Mouse (Mus musculus) ovary, postnatal 36 days (tissue): ENCODE data around the gene Bard1.

Source experiments
- DNase-seq: peaks from one replicate; pipeline ENCODE4 v3.0.0; 2022; ENCODE audit warnings: low spot score, mixed read lengths

Gene Bard1

DNA sequence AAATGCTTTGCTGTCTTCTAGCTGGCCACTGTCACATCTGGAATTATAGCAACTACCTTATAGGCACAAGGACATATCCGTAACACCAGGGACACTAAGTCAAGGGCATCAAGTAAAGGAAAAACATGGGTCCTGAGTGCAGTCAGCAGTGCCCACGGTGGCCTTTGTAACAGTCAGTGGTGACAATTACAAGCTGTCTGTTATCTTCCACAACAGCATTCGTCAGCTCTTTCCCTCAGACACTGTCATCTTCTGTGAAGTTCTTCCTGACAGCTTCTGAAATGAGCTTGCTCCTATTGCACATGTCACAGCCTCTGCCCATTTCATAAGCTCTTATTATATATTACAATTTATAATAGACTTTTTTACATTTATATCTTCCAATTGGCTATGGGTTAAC lies 50.7 kb downstream of the Bard1 start:
- no peak for DNase-seq

DNA sequence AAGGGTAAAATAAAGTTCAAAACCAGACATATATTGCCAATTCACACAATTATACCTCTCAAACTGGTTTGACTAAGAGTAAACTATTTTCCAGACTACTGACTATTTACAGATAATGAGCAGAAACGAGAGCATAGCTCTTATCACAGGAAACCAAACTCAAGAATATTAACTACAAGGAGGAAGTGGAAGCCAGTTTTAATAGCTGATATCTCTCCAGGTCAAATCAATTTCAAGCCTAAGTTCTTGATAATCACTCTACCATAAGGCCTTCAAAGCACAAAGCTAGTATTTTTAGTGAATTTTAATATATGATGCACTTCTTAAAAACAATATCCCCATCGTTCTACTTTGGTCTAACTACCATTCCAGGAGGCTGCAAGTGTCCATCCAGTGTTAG lies 57.8 kb downstream of the Bard1 start:
- no peak for DNase-seq

DNA sequence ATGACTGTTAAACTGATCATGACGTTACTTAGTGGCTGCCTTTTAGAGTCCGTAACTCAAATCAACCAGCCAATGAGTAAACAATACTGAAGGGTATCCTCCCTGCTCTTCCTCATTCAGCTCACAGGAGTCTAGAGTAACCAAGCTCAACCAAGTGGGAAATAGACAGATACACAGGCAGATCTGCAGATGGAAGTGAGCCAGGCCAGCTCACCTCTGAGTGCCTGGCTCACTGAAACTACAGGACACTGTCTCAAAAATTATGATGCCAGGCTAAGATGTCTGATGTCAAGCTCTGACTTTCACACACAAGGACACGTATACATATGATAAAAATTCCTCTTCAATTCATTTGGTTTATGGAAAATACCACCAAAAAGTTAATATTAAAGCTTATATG lies 59.0 kb downstream of the Bard1 start:
- DNase-seq = no peak

DNA sequence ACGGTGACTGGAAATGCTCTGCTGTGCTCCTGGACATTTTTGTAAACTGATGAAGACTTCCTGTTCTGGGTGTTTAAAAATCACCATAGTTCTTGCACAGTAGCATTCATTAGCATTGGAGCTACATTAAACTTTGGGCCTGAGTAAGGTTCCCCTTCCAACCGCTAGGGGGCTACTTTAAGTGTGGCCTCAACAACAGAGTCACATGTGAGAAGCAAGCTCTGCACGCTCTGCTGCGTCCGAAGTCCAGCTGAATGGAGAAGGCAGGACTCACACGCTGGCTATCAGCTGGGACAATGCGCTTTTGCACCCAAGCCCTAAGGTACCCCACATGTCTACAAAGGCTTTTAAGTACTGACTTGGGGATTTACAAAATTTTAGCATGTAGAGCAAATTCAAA lies 65.9 kb downstream of the Bard1 start:
- DNase-seq = no peak

DNA sequence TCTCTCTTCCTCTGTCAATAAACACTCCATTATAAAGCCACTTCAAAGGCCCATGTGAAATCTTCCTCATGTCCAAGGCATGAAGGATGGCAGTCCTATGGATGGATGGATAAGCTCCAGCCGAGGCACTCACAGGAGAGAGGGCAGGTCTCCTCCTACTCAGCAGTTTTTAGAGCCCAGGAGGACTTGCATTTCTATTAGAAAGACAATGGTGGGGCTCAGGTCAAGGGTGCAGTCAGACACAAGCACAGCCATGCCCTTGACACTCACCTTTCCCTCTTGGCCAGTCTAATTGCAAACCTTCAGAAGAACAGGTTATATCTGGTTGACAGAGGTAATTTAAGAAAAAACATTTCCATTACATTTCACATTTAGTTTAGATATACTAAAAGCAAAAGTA lies 67.4 kb downstream of the Bard1 start:
- no peak for DNase-seq

DNA sequence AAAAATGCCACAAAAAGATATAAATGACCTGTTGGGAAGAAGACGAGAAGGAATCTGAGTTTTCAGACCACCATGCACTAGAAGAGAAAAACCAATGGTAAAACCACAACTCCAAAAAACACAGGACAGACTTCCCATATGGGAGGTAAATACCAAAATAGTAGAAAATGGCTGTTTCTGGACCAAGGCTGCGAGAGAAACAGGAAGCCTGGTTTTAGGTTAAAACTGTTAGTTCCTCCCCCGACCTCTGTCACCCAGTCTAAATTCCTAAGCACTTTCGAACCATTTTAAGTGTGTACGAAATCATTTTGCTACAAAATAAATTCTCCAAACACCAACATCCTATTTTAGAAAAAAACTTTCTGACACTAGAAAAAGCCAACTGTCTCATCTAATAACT lies 80.2 kb downstream of the Bard1 start:
- no peak for DNase-seq

DNA sequence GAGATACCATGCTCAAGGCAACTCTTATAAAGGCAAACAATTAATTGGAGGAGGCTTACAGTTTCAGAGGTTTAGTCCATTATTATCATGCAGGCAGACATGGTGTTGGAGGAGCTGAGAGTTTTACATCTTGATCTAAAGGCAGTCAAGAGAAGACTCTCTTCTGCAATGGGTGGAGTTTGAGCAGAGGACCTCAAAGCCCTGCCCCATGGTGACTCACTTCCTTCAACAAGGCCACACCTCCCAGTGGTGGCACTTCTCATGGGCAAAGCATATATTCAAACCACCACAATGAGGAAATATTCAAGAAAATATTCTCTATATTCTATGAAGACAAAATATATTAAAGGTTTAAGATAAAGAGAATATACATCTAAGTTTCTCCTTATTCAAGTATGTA lies 88.6 kb downstream of the Bard1 start:
- DNase-seq = no peak

DNA sequence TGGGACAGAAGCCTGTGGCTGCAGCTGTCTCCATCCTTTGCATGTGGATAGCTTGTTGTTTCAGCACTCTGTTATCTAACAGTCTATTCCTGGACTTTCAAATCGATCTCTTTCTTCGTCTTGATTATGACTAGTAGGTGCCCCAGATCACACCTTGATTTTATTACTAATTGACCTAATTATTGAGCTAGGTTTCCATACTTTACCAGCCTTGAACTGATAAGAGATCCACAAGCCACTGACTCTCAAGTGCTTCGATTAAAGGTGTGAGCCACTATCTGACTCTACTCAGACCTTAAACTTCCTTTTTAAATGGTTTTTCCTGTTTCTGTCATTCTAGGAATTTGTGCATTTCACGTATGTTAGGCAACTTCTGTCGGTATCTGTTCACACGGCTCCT lies 96.9 kb downstream of the Bard1 start:
- no peak for DNase-seq

DNA sequence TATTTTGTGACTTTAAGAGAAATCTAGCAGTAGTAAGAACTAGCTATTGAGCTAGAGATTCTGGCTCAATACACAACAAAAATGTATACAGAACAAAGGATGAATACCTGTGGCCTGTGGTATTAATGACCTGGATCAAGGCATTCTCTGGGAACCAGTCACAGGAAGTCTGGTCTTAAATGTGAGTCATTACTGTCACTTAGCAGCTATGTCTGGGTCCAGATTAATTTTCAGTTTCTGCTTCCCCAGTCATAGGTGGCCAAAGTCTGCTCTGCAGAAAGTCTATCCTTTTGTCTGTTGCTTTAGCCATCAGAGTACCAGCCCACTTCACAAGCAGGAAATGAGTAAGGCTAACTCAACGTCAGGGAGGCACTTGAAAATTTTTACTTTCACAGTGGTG lies 98.8 kb downstream of the Bard1 start:
- DNase-seq = no peak

DNA sequence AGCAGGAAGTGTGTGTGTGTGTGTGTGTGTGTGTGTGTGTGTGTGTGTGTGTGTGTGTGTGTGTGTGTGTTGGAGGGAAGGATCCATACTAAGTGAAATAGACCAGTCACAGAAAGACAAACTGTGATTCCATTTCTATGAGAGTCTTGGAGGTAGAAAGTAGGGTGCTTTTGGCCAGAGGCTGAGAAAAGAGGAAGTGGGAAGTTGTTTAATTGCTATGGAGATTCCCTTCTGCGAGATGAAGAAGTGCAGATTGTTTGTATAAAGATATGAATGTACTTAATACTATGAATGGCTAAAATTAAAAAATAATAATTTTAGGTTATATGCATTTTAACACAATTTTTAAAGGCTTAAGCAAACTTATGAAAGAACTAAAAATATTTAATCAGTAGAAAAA lies 99.2 kb downstream of the Bard1 start:
- no peak for DNase-seq

DNA sequence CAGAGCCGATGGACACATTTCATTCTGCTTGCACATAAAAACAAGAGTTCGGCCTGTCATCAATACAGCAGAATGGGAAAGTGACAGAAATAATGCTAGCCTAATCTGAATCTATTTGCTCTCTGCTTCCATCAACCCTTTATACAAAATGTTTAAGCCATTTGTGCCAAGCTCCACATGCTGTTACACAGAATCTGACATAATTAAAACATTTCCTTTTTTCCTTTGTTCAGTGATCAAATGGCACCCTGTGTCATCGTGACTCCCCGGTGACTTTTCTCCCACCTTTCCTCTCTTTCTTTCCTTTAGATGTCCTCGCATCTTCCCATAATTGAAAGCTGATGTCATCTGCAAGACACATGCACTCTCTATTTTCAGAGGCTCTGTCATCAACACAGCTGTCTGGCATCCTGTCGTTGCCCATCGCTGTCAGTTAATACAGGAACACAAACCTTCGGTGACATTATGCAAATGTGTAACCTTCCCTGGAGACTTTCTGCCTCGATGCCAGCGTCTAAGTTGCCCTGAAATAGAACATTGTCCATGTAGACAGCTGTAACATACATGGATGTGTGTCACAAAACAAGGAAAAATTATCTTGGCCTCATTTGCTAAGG lies 105.5 kb downstream of the Bard1 start:
- DNase-seq = no peak

DNA sequence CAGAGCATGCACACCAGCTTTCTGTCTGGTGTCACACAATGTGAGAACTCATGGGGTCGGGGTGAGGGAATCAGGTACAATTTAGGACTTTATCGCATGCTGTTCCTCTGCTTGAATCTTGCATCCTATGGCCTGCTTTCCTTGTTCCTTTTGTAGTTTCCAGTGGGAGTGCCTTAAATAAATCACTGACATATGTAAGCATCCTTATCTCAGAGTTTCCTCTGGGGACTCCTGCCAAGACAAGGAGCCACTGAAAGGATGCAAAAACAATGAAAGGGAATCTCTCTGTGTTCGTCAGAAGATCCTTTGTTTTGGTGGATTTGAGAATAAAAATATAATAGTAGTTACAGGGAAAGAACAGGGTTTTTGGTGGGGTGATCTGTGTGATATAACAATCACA lies 106.2 kb downstream of the Bard1 start:
- DNase-seq = no peak
